Mouse (Mus musculus) hindbrain, embryonic 15.5 days (tissue): ENCODE data around the gene Ptrh2. TPM values are rescaled to one million over a fixed set of nuclear protein-coding genes. Genes with fewer than 3 reads are reported as not detected.

Source experiments
- ATAC-seq: fragments of 200-750 bp; cut with Nextera tagmentation; 2 replicates; pipeline ENCODE4 v1.8.0; 2017; ENCODE audit warnings: low read depth, moderate number of reproducible peaks, moderate TSS enrichment; ENCODE audit not compliant: low FRiP score
- H3K27ac ChIP-seq: fragments of 300-500 bp; sonication (generic); replicated peaks from 2 replicates; pipeline ENCODE4 v1.5.1; 2015; ENCODE audit warnings: mild to moderate bottlenecking, inconsistent platforms
- H3K27me3 ChIP-seq: fragments of 300-500 bp; sonication (generic); 2 replicates; pipeline ENCODE4 v1.6.1; 2015; ENCODE audit warnings: control low read depth, inconsistent platforms
- H3K36me3 ChIP-seq: fragments of 300-500 bp; sonication (generic); 2 replicates; pipeline ENCODE4 v1.6.1; 2015; ENCODE audit warnings: control low read depth, inconsistent platforms
- H3K4me1 ChIP-seq: fragments of 300-500 bp; sonication (generic); replicated peaks from 2 replicates; pipeline ENCODE4 v1.6.1; 2015; ENCODE audit warnings: control low read depth, inconsistent platforms
- H3K4me2 ChIP-seq: fragments of 300-500 bp; sonication (generic); 2 replicates; pipeline ENCODE4 v1.6.1; 2015; ENCODE audit warnings: moderate library complexity, mild to moderate bottlenecking, inconsistent platforms
- H3K4me3 ChIP-seq: fragments of 300-500 bp; sonication (generic); 2 replicates; pipeline ENCODE4 v1.5.1; 2015; ENCODE audit warnings: mild to moderate bottlenecking, inconsistent platforms
- H3K9ac ChIP-seq: fragments of 300-500 bp; sonication (generic); 2 replicates; pipeline ENCODE4 v1.6.1; 2015; ENCODE audit warnings: inconsistent platforms
- H3K9me3 ChIP-seq: fragments of 300-500 bp; sonication (generic); 2 replicates; pipeline ENCODE4 v1.6.1; 2016; ENCODE audit warnings: control low read depth, inconsistent platforms
- WGBS: fragments of 180-500 bp; shearing (Covaris S2); methylation state at CpG from one replicate; pipeline ENCODE4 v1.1.7; 2015; 5-methylcytosine and 5-hydroxymethylcytosine counted together
- polyA plus RNA-seq: library from polyadenylated mRNA; unstranded; fragments of >200 nt; fragmentation: Nextera tagmentation; extraction: Ambion mirVana; gene quantifications from 2 replicates; pipeline ENCODE4 v1.2.1, GENCODE M21; 2015

The Ptrh2 gene
- polyA plus RNA-seq, 1 experiment from 2014 or later: 29.9 TPM

GRCm38 (mm10) chr11:86653446-86653845 is 30.3 kb upstream of the Ptrh2 start:
- Histone ChIP-seq H3K36me3 (no peaks in the 10 kb centered on the region), H3K27ac (no peak overlapping the region), H3K9me3 (no peaks in the 10 kb centered on the region), H3K27me3 (no peaks in the 10 kb centered on the region), H3K9ac (no peak overlapping the region), H3K4me3 (no peak overlapping the region), H3K4me1 (no peaks in the 10 kb centered on the region), H3K4me2 (no peak overlapping the region)
- WGBS: 41% methylated on average over 3 of the region's 3 CpGs
- ATAC-seq: no peak

- H3K4me1 ChIP-seq: no peaks in the 10 kb centered on the region
- no peak overlapping the region for H3K4me2 ChIP-seq
- WGBS: 89% methylated on average over 4 of the region's 4 CpGs
- no peak overlapping the region for H3K4me3 ChIP-seq
- no peaks in the 10 kb centered on the region for H3K27me3 ChIP-seq
- H3K9me3 ChIP-seq: no peaks in the 10 kb centered on the region
- H3K9ac ChIP-seq: no peak overlapping the region
- H3K27ac ChIP-seq: no peak overlapping the region
- H3K36me3 ChIP-seq: no peaks in the 10 kb centered on the region
- no peak for ATAC-seq
Measured at GRCm38 (mm10) chr11:86654096-86654495, 29.7 kb upstream of the Ptrh2 start.

- no peak overlapping the region for H3K27ac ChIP-seq
- H3K36me3 ChIP-seq: peaks cover 4% of the 10 kb centered on the region
- no peak overlapping the region for H3K9ac ChIP-seq
- H3K4me1 ChIP-seq: no peaks in the 10 kb centered on the region
- H3K4me2 ChIP-seq: no peak overlapping the region
- no peak overlapping the region for H3K4me3 ChIP-seq
- no peaks in the 10 kb centered on the region for H3K27me3 ChIP-seq
- no peak for ATAC-seq
- WGBS: 63% methylated on average over 1 of the region's 1 CpGs
- no peaks in the 10 kb centered on the region for H3K9me3 ChIP-seq
Measured at GRCm38 (mm10) chr11:86655671-86656070, 28.1 kb upstream of the Ptrh2 start.

GRCm38 (mm10) chr11:86656849-86657567 is 26.8 kb upstream of the Ptrh2 start:
- 87% methylated on average over 4 of the region's 4 CpGs for WGBS
- ATAC-seq: no peak

GRCm38 (mm10) chr11:86657863-86658262 is 25.9 kb upstream of the Ptrh2 start:
- Histone ChIP-seq H3K9ac (no peak overlapping the region), H3K36me3 (peaks cover 19% of the 10 kb centered on the region), H3K4me1 (no peaks in the 10 kb centered on the region), H3K27ac (no peak overlapping the region), H3K27me3 (no peaks in the 10 kb centered on the region), H3K9me3 (no peaks in the 10 kb centered on the region), H3K4me3 (no peak overlapping the region), H3K4me2 (no peak overlapping the region)
- no peak for ATAC-seq

More at GRCm38 (mm10) chr11:86656849-86657567, 26.8 kb upstream of the Ptrh2 start:
- H3K9ac ChIP-seq: no peak overlapping the region
- H3K9me3 ChIP-seq: no peaks in the 10 kb centered on the region
- H3K27me3 ChIP-seq: no peaks in the 10 kb centered on the region
- no peak overlapping the region for H3K4me2 ChIP-seq
- H3K36me3 ChIP-seq: peaks cover 11% of the 10 kb centered on the region
- H3K27ac ChIP-seq: no peak overlapping the region
- H3K4me3 ChIP-seq: no peak overlapping the region
- H3K4me1 ChIP-seq: no peaks in the 10 kb centered on the region

GRCm38 (mm10) chr11:86662986-86663895 is 20.5 kb upstream of the Ptrh2 start:
- no peak overlapping the region for H3K27ac ChIP-seq
- H3K4me3 ChIP-seq: no peak overlapping the region
- no peaks in the 10 kb centered on the region for H3K9me3 ChIP-seq
- H3K4me1 ChIP-seq: no peaks in the 10 kb centered on the region
- no peak overlapping the region for H3K4me2 ChIP-seq
- 93% methylated on average over 8 of the region's 8 CpGs for WGBS
- H3K27me3 ChIP-seq: no peaks in the 10 kb centered on the region
- H3K9ac ChIP-seq: no peak overlapping the region
- no peak for ATAC-seq
- H3K36me3 ChIP-seq: peaks cover 40% of the 10 kb centered on the region

- Histone ChIP-seq H3K9ac (no peak overlapping the region), H3K9me3 (no peaks in the 10 kb centered on the region), H3K36me3 (peaks cover 40% of the 10 kb centered on the region), H3K27me3 (no peaks in the 10 kb centered on the region), H3K4me3 (no peak overlapping the region), H3K4me1 (no peaks in the 10 kb centered on the region), H3K27ac (no peak overlapping the region), H3K4me2 (no peak overlapping the region)
- no peak for ATAC-seq
Measured at GRCm38 (mm10) chr11:86663977-86664376, 19.8 kb upstream of the Ptrh2 start.

- Histone ChIP-seq H3K9ac (no peak overlapping the region), H3K27me3 (no peaks in the 10 kb centered on the region), H3K27ac (no peak overlapping the region), H3K9me3 (no peaks in the 10 kb centered on the region), H3K4me1 (no peaks in the 10 kb centered on the region), H3K36me3 (peaks cover 40% of the 10 kb centered on the region), H3K4me2 (no peak overlapping the region), H3K4me3 (no peak overlapping the region)
- WGBS: 92% methylated on average over 3 of the region's 3 CpGs
- ATAC-seq: no peak
Measured at GRCm38 (mm10) chr11:86664406-86664805, 19.4 kb upstream of the Ptrh2 start.

GRCm38 (mm10) chr11:86667553-86667952 is 16.2 kb upstream of the Ptrh2 start:
- H3K9ac ChIP-seq: no peak overlapping the region
- 91% methylated on average over 2 of the region's 2 CpGs for WGBS
- H3K4me1 ChIP-seq: no peaks in the 10 kb centered on the region
- H3K27ac ChIP-seq: no peak overlapping the region
- H3K27me3 ChIP-seq: no peaks in the 10 kb centered on the region
- H3K36me3 ChIP-seq: peaks cover 23% of the 10 kb centered on the region
- H3K4me3 ChIP-seq: no peak overlapping the region
- no peak for ATAC-seq
- H3K4me2 ChIP-seq: no peak overlapping the region
- H3K9me3 ChIP-seq: no peaks in the 10 kb centered on the region

GRCm38 (mm10) chr11:86668169-86668568 is 15.6 kb upstream of the Ptrh2 start:
- Histone ChIP-seq H3K4me2 (no peak overlapping the region), H3K9me3 (no peaks in the 10 kb centered on the region), H3K27ac (no peak overlapping the region), H3K4me1 (no peaks in the 10 kb centered on the region), H3K27me3 (no peaks in the 10 kb centered on the region), H3K36me3 (peaks cover 21% of the 10 kb centered on the region), H3K9ac (no peak overlapping the region), H3K4me3 (no peak overlapping the region)
- no peak for ATAC-seq
- WGBS: 90% methylated on average over 3 of the region's 3 CpGs

GRCm38 (mm10) chr11:86671041-86671675 is 12.6 kb upstream of the Ptrh2 start:
- no peak for ATAC-seq

GRCm38 (mm10) chr11:86672772-86673171 is 11.0 kb upstream of the Ptrh2 start:
- Histone ChIP-seq H3K27ac (no peak overlapping the region), H3K36me3 (no peaks in the 10 kb centered on the region), H3K9ac (no peak overlapping the region), H3K9me3 (no peaks in the 10 kb centered on the region), H3K4me1 (no peaks in the 10 kb centered on the region), H3K27me3 (no peaks in the 10 kb centered on the region), H3K4me3 (no peak overlapping the region), H3K4me2 (no peak overlapping the region)
- ATAC-seq: no peak
- WGBS: 84% methylated on average over 3 of the region's 3 CpGs

More at GRCm38 (mm10) chr11:86671041-86671675, 12.6 kb upstream of the Ptrh2 start:
- Histone ChIP-seq H3K9me3 (no peaks in the 10 kb centered on the region), H3K36me3 (no peaks in the 10 kb centered on the region), H3K4me2 (no peak overlapping the region), H3K9ac (no peak overlapping the region), H3K27me3 (no peaks in the 10 kb centered on the region), H3K27ac (no peak overlapping the region), H3K4me3 (no peak overlapping the region), H3K4me1 (no peaks in the 10 kb centered on the region)
- 62% methylated on average over 3 of the region's 3 CpGs for WGBS
